Mouse (Mus musculus) heart, postnatal 36 days (tissue): Measurements from ENCODE around the gene Sp6. TPM values are rescaled to one million over a fixed set of nuclear protein-coding genes. Genes with fewer than 3 reads are reported as not detected.

ENCODE experiments used
- DNase-seq, 2 experiments: peaks; one replicate each; pipeline ENCODE4 v3.0.0; 2021 to 2022
- intact Hi-C: fragments of 180-260 bp; cut with DNase I; formaldehyde crosslinking; loops from one replicate; pipeline ENCODE4 v1.15.1; 2025
- total RNA-seq, 2 experiments: library from RNA; stranded (reverse); gene quantifications; 2 replicates each; pipeline ENCODE4 v1.2.3; 2021

The Sp6 gene
- total RNA-seq, 2 experiments from 2014 or later: 0.14 TPM; not detected in 1

DNA sequence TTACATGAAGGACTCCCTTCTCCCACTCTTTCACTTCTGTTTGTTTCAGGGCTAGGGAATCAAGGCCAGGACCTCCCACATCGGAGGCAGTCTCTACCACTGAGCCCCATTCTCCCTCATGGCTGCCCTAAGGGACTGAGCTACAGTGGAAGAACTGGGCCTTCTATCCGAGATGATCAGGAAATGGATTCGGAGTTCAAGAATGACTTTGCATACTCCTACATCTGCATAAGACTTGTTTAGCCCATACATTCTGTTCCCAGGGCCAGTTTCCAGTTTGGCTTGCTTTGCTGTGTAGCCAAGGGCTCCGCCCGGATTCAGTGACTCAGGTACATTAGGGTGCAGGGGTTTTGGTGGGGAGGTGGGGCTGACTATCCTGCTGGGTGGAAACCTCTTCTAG is 33.2 kb upstream of the Sp6 start:
- intact Hi-C loops: loop anchor here (5.0 kb wide), 2 partner anchors 63 to 192 kb away; partner anchors contain the start of gene Cdk5rap3
- DNase-seq: no peak

DNA sequence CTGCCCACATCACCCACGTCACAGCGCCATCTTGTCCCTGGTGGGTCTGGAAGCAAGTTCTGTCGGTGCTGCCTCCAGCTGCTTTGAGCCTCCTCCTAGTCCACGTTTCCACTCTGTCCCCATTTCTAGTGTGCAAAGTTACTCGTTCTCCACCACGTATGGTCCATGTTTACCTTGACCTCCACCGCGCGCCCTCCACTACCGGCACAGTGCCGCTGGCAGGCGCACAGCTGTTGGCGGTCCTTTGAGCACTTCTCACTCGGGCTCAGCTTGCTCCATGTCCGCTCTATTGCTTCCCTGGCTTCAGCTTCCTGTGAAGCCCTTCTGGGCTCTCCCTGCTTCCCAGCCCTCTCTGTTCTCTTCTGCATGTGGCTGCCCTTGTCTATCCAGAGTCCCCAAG is 31.7 kb upstream of the Sp6 start:
- intact Hi-C loops: loop anchor here (5.0 kb wide), 2 partner anchors 64 to 191 kb away; partner anchors contain the start of gene Cdk5rap3

DNA sequence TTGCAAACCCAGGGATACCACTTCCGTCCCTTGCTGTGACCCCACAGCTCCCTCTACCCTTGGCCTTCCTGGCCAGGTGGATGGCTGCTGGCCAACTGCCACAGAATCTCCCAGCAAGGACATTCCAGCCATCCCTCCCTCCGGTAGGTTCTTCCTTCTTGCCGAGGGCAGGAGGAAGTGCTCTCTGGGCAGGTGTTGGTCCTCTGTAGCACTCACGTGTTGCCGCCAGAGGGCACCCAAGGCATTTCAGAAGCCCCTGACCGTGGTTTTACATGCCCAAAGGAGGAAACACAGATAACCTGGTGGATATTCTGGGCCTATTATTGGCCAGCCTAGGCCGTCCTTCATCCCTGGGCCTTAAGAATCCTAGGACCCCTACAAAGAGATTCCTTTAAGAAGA is 30.8 kb upstream of the Sp6 start:
- intact Hi-C loops: loop anchor here (1.0 to 5.0 kb wide), 3 partner anchors 44 to 190 kb away; partner anchors contain the start of gene Cdk5rap3
- peak; percentile 79 to 84 for DNase-seq

More for the DNA sequence above, 31.7 kb upstream of the Sp6 start:
- DNase-seq: no peak

DNA sequence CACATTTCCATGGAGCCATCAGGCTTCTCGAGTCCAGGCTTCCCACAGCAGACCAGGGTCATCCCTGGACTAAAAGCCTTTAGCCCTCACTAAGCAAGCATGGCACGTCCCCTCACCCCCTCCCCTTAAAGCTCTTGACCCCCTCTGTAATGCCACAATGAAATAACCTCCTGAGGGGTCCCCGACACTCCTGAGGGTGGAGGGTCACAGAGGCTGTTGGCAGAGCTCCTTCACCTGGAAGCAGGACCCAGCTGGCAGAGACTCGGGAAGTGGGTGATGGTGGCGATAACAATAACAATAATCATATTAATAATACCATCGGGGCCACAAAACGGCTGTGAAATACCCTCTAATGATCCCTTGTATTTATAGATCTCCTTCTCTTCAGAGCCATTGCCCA is 30.3 kb upstream of the Sp6 start, which contains the start of gene Sp2:
Sp2 (minus strand) TSS at position 101 of the 400 bp plus-strand sequence.
- intact Hi-C loops: loop anchor here (1.0 to 5.0 kb wide), 3 partner anchors 43 to 189 kb away; partner anchors contain the start of gene Cdk5rap3
- DNase-seq: no peak

DNA sequence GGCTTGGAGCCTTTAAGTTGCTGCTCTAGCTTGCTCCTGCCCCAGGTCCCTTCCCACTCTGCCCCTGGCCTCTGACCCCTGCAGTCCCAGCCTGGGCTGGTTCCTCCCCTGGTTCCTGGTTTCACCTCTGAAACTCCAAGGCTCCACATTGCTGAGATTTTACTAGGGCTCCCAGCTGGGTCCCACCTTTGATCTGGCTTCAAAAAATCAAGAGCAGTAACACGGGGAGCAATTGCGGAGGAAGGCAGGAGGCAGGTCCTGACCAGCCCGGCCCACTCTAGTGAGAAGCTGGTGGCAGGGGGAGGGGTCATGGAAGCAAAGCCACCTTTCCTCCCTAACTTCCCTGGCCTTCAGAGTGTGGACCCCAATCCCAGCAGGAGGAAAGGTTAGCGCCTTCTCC is 28.3 kb upstream of the Sp6 start:
- DNase-seq: no peak
- intact Hi-C loops: loop anchor here (5.0 kb wide), 2 partner anchors 68 to 187 kb away; partner anchors contain the start of gene Cdk5rap3

DNA sequence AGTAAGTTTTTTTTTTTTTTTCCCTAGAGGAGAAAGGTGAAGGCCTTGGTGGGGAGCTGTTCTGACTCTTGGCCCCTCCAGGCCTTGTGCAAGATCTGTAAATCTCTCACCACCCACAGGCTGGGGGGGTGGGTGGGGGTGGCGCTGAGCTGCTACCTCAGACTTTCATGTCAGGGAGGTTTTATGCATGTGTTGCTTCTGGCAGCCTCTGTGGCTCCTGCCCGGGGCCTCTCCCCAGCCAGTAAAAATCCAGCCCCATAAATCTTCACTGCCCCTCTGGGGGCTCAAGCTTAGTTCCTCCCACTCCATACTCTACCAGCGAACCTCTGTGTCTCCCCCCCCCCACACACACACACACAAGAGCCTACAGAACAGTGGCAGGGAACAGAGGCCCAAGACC is 26.7 kb upstream of the Sp6 start:
- intact Hi-C loops: no loop called here
- no peak for DNase-seq

DNA sequence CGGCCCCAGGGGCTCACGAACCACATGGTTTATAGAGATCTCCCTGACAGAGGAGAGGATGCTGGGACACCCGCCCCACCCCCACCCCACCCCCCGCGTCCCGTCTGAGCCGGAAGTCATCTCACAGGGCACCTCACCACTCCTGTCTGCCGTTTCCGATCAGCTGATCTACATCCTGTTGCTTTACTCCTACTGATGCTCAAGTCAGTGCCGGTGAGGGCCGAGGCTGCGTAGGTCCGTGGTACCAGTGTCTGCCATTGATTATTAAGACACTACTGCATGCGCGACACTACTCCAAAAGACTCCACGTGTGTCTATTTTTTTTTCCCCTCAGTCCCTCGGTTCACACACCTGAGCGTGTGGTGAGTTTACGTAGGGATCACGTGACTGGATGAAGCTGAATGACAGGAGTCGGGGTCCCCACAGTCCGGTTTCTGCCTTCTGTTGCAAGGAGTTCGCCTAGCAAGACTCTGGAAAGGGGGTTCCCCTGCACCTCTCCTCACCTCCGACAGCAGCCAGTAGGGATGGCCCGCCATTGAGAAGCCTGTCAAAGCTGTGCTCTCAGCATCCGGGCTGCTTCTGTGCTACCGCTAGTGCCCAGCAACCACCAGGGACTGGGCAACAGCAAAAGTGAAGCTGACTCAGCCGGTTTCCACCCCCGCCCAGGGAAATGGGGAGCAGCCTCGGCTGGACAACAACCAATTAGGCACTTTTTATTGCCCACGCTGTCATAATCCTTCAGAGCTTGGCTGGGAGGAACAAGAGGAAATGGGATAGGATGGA is 25.1 kb upstream of the Sp6 start:
- intact Hi-C loops: no loop called here
- no peak for DNase-seq

DNA sequence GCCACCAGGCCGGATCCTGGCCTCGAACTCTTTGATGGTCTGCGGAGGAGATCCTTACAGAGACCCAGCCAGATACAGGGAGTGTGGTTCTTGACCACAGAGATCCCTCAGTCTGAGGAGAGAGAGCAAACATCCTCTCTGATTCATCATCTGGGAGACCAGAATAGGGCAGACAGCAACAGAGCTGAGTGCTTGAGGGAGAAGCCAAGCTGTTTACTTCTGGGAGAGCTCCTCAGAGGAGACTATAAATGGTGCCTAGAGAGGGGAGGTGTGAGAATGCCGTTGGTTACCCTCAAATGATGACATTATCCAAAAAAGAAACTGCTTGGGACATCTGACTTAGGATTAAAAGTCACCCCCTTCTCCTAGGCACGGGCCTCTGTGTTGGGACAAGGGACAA is 21.7 kb upstream of the Sp6 start:
- intact Hi-C loops: no loop called here

DNA sequence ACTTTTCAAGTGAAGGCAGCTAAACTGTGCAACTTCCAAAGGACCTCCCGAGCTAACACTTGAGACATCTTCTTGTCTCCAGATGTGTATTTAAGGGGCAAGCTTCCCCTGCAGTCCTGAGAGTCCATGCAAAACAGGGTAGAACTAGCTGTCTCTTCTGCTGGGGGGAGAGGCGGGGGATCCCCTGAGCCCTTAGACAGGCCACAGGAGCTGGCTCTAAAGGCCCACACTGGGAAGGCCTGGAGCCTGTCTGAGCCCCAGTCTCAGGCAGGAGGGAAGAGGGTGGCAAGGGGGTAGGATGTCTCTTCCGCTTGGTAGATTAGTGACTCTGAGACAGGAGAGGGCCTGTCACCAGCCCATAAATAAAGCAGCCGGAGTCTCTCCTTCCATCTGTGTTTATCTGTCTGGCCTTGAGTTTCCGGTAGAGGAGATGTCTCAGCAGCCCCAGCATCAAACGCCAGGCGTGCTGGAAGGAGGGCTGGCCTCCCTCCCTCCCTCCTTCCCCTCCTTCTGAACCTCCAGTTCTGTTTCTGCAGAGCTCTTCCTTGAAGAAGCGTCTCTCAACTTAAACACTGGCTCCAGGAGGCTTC is 20.4 kb upstream of the Sp6 start:
- intact Hi-C loops: no loop called here

More for the DNA sequence above, 21.7 kb upstream of the Sp6 start:
- no peak for DNase-seq

DNA sequence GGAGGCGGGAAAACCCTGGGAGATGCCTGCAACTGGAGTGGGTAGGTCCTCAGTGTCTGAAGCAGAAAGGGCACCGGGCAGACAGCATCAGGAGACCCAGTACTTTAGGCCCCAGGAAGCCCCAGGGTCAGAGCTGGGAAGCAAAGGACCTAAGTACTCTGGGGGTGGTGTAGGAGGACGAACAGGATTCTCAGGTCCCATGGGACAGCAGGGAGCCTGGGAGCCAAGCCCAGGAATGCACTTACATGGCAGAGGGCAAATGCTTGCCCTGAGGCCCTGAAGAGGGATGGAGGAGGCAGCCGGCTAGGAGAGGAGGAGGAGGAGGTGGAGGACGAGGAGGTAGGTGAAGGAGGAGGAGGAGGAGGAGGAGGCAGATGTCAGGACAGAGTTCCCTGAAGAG is 18.2 kb upstream of the Sp6 start:
- intact Hi-C loops: no loop called here

More for the DNA sequence above, 20.4 kb upstream of the Sp6 start:
- DNase-seq: no peak

DNA sequence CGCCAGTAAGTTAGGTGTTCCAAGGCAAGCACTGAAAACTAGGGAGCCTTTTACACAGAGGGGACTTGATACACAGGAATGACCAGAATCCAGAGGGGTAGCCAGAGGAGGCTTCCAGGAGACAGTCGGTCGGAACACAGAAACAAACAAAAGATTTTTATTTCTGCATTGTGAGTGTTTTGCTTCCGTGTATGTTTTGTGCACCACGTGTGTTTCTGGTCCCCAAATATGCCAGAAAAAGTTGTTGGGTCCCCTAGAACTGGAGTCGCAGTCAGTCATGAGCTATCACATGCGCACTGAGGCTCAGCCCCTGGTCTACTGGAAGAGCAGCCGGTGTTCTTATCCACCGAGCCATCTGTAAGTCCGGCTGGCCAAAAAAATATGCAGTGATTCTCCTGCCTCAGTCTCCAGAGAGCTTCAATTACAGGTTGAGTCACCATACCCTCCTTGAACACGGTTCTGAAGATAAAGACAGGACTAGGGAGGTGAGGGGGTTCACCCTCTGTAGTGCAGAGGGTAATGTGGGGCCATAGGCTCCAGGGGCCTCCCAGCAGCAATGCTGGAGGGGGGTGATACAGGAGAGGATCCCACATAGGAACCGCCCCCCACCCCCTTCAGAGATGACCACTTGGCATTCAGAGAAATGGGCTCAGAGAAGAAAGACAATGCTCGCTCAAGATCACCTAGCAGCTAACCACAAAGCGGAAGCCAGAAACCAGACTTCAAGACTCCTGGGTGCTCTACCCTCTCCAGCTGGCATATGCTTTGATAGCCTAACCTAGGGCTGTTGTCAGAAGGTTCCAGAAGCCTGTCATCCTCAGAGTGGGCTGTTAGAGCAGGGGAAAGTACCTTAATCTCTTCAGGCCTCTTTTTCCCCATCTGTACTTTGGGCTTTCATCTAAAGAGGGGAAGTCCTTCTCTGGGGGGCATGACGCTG is 17.1 kb upstream of the Sp6 start:
- intact Hi-C loops: no loop called here
- no peak for DNase-seq

More for the DNA sequence above, 18.2 kb upstream of the Sp6 start:
- DNase-seq: no peak

DNA sequence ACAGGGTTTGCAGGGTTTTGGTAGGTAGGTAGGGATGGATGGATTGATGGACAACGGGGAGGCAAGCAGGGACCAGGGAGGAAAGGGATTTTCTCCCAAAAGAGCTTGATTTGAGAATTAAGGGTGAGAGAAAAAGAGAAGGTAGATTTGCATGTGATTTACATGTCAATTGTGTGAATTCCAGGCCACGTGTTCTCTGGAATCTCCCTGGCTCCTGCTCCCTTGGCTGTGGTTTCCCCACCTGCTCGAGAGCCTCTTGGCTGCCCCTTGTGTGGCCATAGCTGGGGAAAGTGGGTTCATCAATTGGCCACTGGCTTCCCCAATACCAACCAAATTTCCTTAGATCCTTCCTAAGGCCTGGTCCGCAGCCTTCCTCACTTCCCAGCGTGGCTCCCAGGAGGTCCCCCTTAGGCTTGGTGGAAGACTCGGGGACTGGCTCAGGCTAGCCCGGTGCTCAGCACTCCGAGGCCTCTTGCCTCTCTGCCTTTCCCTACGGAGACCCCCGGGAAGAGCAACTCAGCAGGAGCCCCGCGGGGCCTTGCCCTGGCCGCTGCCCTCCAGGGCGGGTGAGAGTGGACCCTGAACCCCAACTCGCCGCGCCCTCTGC is 16.3 kb upstream of the Sp6 start:
- intact Hi-C loops: no loop called here
- DNase-seq: no peak

DNA sequence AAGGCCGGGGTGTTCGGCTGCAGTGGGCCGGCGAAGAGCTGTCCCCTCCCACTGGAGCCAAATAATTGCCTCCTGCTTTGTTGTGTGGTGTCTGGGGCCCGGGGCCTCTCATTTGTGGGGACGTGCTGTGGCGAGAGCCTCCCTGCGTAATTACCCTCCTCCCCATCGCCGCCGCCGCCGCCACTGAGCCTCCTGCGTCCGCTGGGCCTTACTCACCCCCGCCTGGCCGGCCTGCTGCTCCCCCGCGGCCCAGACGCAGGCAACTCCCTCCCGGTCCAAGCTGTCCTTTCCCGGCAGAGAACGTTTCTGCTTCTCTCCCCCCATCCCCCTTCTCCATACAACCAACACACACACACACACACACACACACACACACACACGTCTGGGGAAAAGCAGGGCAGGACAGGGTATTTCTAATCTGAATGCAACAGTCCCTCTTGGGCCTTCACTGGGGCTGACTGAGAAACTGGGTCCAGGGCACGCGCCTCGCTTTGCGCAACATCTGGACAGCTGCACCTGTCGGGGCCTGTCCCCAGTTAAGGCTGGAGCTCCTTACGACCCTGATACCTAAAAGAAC is 15.7 kb upstream of the Sp6 start:
- intact Hi-C loops: no loop called here
- DNase-seq: peak; percentile 38 to 63

DNA sequence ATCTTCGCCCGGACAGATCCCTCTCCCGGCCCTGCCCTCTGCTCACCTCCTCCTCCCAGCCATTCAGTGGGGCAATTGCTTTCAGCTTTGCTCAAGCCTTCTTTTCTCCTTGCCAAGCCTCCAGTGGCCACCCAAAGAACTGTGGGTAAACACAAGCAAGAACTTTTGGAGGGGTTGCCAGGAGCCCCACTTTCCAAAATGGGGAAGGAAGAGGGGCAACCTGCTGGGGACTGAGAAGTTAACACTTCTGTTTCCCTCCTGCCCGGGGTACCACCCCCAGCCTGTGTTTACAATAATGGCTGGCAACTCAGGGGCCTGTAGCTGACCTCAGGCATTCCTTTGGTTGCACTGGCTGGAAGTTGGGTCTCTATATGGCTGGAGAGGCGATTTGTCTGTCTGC is 10.0 kb upstream of the Sp6 start:
- intact Hi-C loops: no loop called here

DNA sequence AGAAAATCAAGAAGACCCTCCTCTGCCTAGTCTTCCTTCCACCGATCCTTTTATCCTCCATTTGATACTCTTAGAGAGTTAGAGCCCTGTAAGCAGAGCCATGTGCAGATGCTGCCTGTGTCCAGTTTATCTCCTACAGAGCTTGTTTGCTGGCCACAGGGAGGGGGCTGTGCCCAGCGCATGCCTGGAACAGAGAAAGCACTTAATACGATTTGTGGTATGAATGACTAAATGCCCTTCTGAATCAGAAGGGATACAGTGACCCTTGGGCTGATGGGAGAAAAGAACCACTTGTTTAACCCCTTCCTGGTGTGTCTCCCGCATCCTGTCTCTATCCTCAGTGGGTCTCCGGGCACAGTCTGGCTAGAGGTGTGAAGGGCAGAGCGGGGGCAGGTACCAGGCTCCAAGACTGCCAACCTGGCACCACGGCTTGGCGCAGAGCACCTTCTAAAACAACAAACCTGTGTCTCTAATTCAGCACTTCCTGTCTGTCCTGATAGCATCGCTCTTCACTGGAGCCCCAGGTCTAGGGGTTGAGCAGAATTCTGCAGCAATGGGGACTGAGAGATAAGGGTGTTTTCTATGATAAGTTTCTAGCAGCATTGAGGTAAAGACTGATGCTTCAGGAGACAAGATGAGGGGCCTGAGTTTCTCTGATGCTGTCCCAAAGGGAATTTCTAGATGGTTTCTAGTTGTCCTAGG is 6.0 kb upstream of the Sp6 start:
- no peak for DNase-seq
- intact Hi-C loops: no loop called here

More for the DNA sequence above, 10.0 kb upstream of the Sp6 start:
- no peak for DNase-seq

DNA sequence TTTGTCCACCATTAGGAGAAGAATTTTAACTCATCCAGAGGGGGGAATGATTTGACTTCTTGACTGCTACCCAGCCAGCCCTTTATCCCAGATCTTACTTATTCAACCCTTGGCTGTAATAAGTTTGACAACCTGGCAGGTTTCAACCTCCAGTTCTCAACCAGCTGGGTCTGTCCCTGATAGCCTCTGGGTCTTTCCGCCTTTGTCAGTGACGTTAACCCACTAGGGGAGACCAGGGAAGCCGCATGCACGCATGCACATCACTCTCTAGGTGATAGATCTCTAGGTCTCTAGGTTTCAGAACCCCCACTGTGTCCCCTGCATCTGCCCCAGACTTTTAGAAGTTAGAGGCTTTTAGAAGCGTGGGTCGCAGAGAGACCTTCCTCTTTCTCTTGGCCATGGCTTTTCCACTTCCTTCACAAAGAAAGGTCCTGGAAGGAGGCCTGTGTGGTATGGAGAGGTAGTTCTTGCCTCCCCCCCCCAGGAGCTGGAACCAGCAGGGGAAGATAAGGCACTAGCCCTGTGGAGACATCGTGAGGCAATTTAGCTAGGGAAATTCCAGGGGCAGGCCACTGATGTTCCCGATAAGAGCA is 3.9 kb upstream of the Sp6 start:
- DNase-seq: no peak
- intact Hi-C loops: no loop called here

DNA sequence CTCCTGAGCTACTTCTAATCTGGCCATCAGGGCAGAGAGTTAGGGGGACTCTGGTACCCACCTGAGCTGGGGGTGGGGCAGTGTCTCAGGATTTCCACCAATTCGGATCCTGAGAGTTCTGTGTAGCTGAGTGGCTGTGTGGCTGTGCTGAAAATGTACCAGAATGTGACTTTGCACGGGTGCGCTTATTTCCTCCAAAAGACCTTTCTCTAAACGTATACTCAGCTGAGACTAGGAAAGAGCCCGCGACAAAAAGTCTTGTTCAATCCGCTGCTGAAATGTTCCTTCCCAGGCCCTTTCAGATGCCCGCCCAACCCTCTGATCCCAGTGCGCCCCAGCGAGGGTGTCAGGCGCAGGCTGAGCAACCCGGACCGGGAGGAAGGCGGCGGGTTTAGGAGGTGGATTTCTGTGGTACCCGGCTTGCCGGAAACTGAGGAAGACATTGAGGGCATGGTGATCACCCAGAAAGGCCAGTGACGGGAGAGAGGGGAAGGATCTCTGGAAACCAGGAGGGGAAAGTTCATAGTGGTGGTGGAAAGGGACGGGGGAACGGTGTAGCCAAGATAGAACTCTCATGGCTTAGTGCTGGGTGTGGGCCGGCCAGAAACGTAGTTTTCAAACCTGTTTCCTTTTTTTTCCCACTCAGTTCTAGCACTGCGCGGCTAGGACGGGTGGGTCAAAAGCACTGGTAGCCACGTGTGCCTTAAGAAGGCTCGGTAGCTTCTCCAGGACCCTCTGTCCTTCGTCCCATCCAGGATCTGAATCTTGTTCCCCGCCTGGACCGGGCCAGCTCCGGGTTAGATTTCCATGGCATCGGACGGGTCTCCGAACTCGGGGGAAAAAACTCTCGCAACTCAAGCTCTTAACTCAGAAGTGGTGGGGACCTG is 4.7 kb downstream of the Sp6 start:
- no peak for DNase-seq
- intact Hi-C loops: no loop called here
